Mouse (Mus musculus): Measurements from ENCODE around the gene Traf3ip3.

Gene Traf3ip3

GRCm38 (mm10) chr1:193201383-193201778 lies at the start of gene Traf3ip3:
Gene Traf3ip3, minus strand, starts transcription at chr1:193201703.
- no peak for DNase-seq (ENCODE audit: low read depth, low spot score)

- no peak for DNase-seq (ENCODE audit: low read depth, low spot score)
Measured at GRCm38 (mm10) chr1:193250026-193250425, 48.5 kb upstream of the Traf3ip3 start.

- no peak for DNase-seq (ENCODE audit: low read depth, low spot score)
Measured at GRCm38 (mm10) chr1:193244235-193244634, 42.7 kb upstream of the Traf3ip3 start.

GRCm38 (mm10) chr1:193243571-193244193 lies 42.2 kb upstream of the Traf3ip3 start:
- DNase-seq (ENCODE audit: low read depth, low spot score), result no peak

DNA sequence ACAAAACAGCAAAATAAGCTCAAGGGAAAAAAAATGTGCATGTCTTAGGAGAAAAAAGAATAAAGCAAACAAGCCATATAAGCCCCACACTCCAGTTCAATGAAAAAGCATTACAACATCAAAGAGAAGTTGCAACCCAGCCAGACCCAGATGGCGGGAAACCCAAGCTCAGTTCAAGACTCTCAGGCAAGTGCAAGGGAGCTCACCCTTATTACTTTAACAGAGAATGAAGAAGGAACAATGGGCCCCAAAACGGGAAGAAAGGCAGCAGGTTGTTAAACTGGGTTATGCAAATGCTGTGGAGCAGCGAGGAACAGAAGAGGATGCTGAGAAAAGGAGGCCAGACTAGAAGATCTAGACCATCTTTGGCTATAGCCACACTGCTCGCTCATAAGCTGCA lies 41.4 kb upstream of the Traf3ip3 start:
- DNase-seq (ENCODE audit: low read depth, low spot score), result no peak

DNA sequence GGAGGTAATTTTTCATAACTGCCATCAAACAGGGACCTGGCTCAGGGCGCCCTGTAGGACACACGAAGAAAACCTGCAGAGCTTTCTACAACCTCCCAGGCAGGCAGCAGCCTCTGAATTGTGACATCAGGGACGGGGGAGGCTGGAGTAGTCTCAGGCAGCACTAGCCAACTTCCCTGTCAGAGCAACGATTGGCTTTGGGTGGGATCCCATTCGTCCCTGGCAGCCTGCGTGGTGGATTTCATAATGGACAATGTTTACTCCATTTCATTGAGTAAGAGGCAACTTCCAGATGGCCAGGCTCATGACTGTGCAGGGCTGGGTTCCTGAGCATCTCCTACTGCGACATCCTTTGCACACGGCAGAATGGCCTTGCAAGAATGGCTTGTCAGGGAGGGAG lies 40.7 kb upstream of the Traf3ip3 start:
- DNase-seq (ENCODE audit: low read depth, low spot score), result no peak

- DNase-seq (ENCODE audit: low read depth, low spot score), result no peak
Measured at GRCm38 (mm10) chr1:193241436-193241835, 39.9 kb upstream of the Traf3ip3 start.

DNA sequence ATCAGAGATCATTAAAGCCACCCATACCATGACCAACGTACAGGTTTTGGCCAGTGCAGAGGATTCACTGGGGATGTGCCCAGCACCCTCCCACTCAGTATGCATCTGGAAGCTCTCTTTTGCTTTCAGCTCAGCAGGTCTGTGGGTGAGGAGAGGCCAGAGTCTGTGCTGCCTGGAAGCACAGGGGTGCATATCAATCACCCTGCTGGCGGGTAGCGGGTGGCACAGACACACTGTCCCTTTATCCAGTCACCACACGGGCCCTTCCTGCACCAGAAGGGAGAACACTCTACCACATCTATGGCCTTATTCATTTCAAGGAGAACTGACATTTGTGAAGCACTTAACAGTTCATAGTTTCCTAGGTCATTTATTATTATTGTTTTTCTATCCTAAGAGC lies 36.9 kb upstream of the Traf3ip3 start:
- DNase-seq (ENCODE audit: low read depth, low spot score), result no peak

- no peak for DNase-seq (ENCODE audit: low read depth, low spot score)
Measured at GRCm38 (mm10) chr1:193234930-193235329, 33.4 kb upstream of the Traf3ip3 start.

- DNase-seq (ENCODE audit: low read depth, low spot score), result no peak
Measured at GRCm38 (mm10) chr1:193234130-193234645, 32.7 kb upstream of the Traf3ip3 start.

GRCm38 (mm10) chr1:193232732-193233131 lies 31.2 kb upstream of the Traf3ip3 start:
- no peak for DNase-seq (ENCODE audit: low read depth, low spot score)

GRCm38 (mm10) chr1:193230935-193231334 lies 29.4 kb upstream of the Traf3ip3 start:
- no peak for DNase-seq (ENCODE audit: low read depth, low spot score)

- DNase-seq (ENCODE audit: low read depth, low spot score), result no peak
Measured at GRCm38 (mm10) chr1:193230531-193230930, 29.0 kb upstream of the Traf3ip3 start.

DNA sequence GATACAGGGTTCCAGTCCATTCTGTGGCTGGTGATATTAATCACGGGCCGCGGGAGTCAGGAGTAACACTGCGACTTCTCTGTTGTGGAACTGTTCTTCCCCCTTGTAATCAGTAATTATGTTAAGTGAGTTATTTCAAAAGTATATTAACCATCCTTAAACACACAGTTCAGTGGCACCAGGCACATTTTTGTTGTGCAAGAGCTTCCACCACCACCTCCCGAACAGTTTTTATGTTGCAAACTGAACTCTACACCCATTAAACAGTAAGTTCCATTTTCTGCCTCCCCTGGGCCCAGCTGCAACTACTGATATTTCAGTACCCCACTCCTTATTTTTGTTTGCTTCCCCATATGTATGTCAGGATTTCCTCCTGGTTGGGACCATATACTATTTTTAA lies 28.1 kb upstream of the Traf3ip3 start:
- no peak for DNase-seq (ENCODE audit: low read depth, low spot score)

DNA sequence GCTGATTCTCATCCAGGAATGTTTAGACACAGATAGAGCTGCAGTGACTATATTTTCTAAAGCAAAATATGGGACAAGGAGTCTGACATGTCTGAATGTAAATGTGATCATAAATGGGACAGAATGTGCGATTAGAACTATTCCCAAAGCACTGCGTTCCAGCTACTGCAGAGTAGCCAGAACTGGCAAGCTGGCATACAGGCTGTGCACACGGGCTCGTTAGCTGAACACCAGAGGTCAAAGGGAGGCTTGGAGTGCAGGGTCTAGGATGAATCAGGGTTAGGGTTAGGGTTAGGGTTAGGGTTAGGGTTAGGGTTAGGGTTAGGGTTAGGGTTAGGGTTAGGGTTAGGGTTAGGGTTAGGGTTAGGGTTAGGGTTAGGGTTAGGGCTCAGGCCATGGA lies 26.0 kb upstream of the Traf3ip3 start:
- no peak for DNase-seq (ENCODE audit: low read depth, low spot score)

DNA sequence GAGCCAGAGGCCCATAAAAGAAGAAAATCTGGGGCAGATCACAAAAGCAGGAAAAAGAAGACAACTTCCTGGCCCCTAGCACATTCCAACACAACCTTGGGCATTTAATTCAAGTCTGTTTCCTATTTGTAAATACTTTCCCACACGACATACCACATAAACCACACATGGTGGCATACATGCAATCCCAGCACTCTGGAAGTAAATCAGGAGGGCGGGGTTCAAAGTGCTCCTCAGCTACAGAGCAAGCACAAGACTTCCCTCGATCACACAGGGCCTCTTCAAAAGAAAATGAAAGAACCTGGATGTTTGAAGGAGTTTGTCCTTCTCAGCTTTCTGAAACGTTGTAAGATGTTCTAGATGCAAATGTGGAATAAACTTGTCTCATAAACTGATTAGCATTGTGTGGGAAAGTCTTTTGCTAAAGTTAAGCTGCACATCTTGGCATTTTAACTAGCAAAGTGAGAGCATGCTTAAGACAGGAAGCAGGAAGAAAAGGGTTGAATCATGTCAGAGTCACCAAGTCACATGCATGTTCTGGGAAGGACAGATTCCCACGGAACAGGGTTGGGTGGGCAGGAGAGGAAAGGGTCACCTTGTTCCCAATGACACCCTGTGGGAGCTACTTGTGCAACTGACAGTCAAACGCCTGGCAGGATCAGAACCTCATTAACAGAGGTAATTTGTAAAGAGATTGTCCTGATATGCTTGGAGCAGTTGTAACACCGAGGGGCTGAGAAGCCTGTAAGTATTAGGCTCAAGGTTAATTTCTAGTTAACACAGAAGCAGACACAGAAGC lies 25.4 kb upstream of the Traf3ip3 start:
- DNase-seq (ENCODE audit: low read depth, low spot score), result no peak

- DNase-seq (ENCODE audit: low read depth, low spot score), result no peak
Measured at GRCm38 (mm10) chr1:193226114-193226513, 24.6 kb upstream of the Traf3ip3 start.

- no peak for DNase-seq (ENCODE audit: low read depth, low spot score)
Measured at GRCm38 (mm10) chr1:193225531-193225930, 24.0 kb upstream of the Traf3ip3 start.

GRCm38 (mm10) chr1:193220408-193220807 lies 18.9 kb upstream of the Traf3ip3 start:
- no peak for DNase-seq (ENCODE audit: low read depth, low spot score)

GRCm38 (mm10) chr1:193216000-193216399 lies 14.5 kb upstream of the Traf3ip3 start:
- DNase-seq (ENCODE audit: low read depth, low spot score), result no peak

- DNase-seq (ENCODE audit: low read depth, low spot score), result no peak
Measured at GRCm38 (mm10) chr1:193214053-193214452, 12.6 kb upstream of the Traf3ip3 start.

GRCm38 (mm10) chr1:193211371-193211770 lies 9.9 kb upstream of the Traf3ip3 start:
- DNase-seq (ENCODE audit: low read depth, low spot score), result no peak

GRCm38 (mm10) chr1:193208178-193208577 lies 6.7 kb upstream of the Traf3ip3 start:
- no peak for DNase-seq (ENCODE audit: low read depth, low spot score)
